Mouse (Mus musculus) testis, postnatal 14 days (tissue): ENCODE results near the gene Atp10a.

Experiments used
- DNase-seq: peaks from one replicate; pipeline ENCODE4 v3.0.0; 2021; ENCODE audit warnings: low spot score

Gene Atp10a

GRCm38 (mm10) chr7:58690069-58690923 lies 34.3 kb downstream of the Atp10a start:
- DNase-seq: no peak

- no peak for DNase-seq
These were observed 35.1 kb downstream of the Atp10a start for GRCm38 (mm10) chr7:58690997-58691596.

- DNase-seq: no peak
These were observed 36.7 kb downstream of the Atp10a start for GRCm38 (mm10) chr7:58692704-58693103.

GRCm38 (mm10) chr7:58693342-58693741 lies 37.4 kb downstream of the Atp10a start:
- DNase-seq: no peak

- DNase-seq: no peak
These were observed 39.7 kb downstream of the Atp10a start for GRCm38 (mm10) chr7:58695661-58696060.

- no peak for DNase-seq
These were observed 41.1 kb downstream of the Atp10a start for GRCm38 (mm10) chr7:58697092-58697491.

GRCm38 (mm10) chr7:58698738-58699442 lies 42.9 kb downstream of the Atp10a start:
- DNase-seq: no peak

GRCm38 (mm10) chr7:58701311-58701710 lies 45.3 kb downstream of the Atp10a start:
- no peak for DNase-seq

- no peak for DNase-seq
These were observed 49.2 kb downstream of the Atp10a start for GRCm38 (mm10) chr7:58705158-58705557.

GRCm38 (mm10) chr7:58709306-58709705 lies 53.3 kb downstream of the Atp10a start:
- DNase-seq: no peak

- DNase-seq: no peak
These were observed 54.3 kb downstream of the Atp10a start for GRCm38 (mm10) chr7:58710312-58710711.

GRCm38 (mm10) chr7:58711811-58712210 lies 55.8 kb downstream of the Atp10a start:
- DNase-seq: no peak

GRCm38 (mm10) chr7:58715576-58716144 lies 59.7 kb downstream of the Atp10a start:
- DNase-seq: no peak

GRCm38 (mm10) chr7:58716626-58717025 lies 60.7 kb downstream of the Atp10a start:
- DNase-seq: no peak

- no peak for DNase-seq
These were observed 62.6 kb downstream of the Atp10a start for GRCm38 (mm10) chr7:58718556-58718955.

GRCm38 (mm10) chr7:58719218-58719938 lies 63.4 kb downstream of the Atp10a start:
- DNase-seq: no peak

- DNase-seq: no peak
These were observed 66.3 kb downstream of the Atp10a start for GRCm38 (mm10) chr7:58722250-58722649.

GRCm38 (mm10) chr7:58730201-58730600 lies 74.2 kb downstream of the Atp10a start:
- DNase-seq: no peak

- no peak for DNase-seq
These were observed 74.9 kb downstream of the Atp10a start for GRCm38 (mm10) chr7:58730831-58731230.

- DNase-seq: no peak
These were observed 76.4 kb downstream of the Atp10a start for GRCm38 (mm10) chr7:58732406-58732805.

GRCm38 (mm10) chr7:58733490-58733901 lies 77.5 kb downstream of the Atp10a start:
- DNase-seq: no peak
